Mouse (Mus musculus) cerebellum, postnatal 14 days (tissue): ENCODE measurements around the gene Slc40a1.

Experiments
- DNase-seq, 2 experiments: peaks; one replicate each; pipeline ENCODE4 v3.0.0; 2021; ENCODE audit warnings: mixed read lengths in 2 of 2

Slc40a1 gene

GRCm38 (mm10) chr1:45882076-45882475 is 44.2 kb downstream of the Slc40a1 start:
- DNase-seq = no peak

- DNase-seq = no peak
These were observed 45.0 kb downstream of the Slc40a1 start for GRCm38 (mm10) chr1:45881228-45881832.

- DNase-seq = no peak
These were observed 48.9 kb downstream of the Slc40a1 start for GRCm38 (mm10) chr1:45877463-45877862.

- DNase-seq = no peak
These were observed 49.7 kb downstream of the Slc40a1 start for GRCm38 (mm10) chr1:45876450-45877198.

- no peak for DNase-seq
These were observed 50.7 kb downstream of the Slc40a1 start for GRCm38 (mm10) chr1:45875640-45876039.

- DNase-seq = no peak
These were observed 53.1 kb downstream of the Slc40a1 start for GRCm38 (mm10) chr1:45873250-45873649.

- no peak for DNase-seq
These were observed 57.7 kb downstream of the Slc40a1 start for GRCm38 (mm10) chr1:45868479-45869137.

GRCm38 (mm10) chr1:45868050-45868449 is 58.3 kb downstream of the Slc40a1 start:
- no peak for DNase-seq

- DNase-seq = no peak
These were observed 59.9 kb downstream of the Slc40a1 start for GRCm38 (mm10) chr1:45866288-45867018.

GRCm38 (mm10) chr1:45865727-45866126 is 60.6 kb downstream of the Slc40a1 start:
- no peak for DNase-seq

- DNase-seq = no peak
These were observed 61.0 kb downstream of the Slc40a1 start for GRCm38 (mm10) chr1:45865316-45865715.

GRCm38 (mm10) chr1:45864564-45865014 is 61.7 kb downstream of the Slc40a1 start:
- DNase-seq = no peak

GRCm38 (mm10) chr1:45863641-45864040 is 62.7 kb downstream of the Slc40a1 start:
- no peak for DNase-seq

GRCm38 (mm10) chr1:45861162-45861561 is 65.2 kb downstream of the Slc40a1 start:
- DNase-seq = no peak

GRCm38 (mm10) chr1:45860349-45860748 is 66.0 kb downstream of the Slc40a1 start:
- DNase-seq = no peak
